Mouse (Mus musculus) left cerebral cortex, adult 2 months (tissue): ENCODE results near the gene Uhrf2. TPM values are rescaled to one million over a fixed set of nuclear protein-coding genes. Genes with fewer than 3 reads are reported as not detected.
A peak's percentile ranks its signal among the peaks of the same experiment; 100 is the strongest.

Experiments
- DNase-seq, 2 experiments: peaks; one replicate each; pipeline ENCODE4 v3.0.0; 2021 to 2022; ENCODE audit warnings: low spot score in 2 of 2, mixed read lengths in 1 of 2; ENCODE audit errors: extremely low spot score in 1 of 2
- H3K27ac ChIP-seq: fragments of 200-600 bp; 2 replicates; pipeline ENCODE4 v1.8.1; 2022
- H3K4me3 ChIP-seq: fragments of 200-600 bp; 2 replicates; pipeline ENCODE4 v1.8.1; 2022
- CTCF ChIP-seq: fragments of 200-600 bp; IDR thresholded peaks from 2 replicates; pipeline ENCODE4 v1.8.1; 2022; ENCODE audit warnings: antibody characterized with exemption, mild to moderate bottlenecking, moderate library complexity
- intact Hi-C: fragments of 180-260 bp; cut with DNase I; formaldehyde crosslinking; loops from one replicate; pipeline ENCODE4 v1.15.1; 2025
- total RNA-seq, 2 experiments: library from RNA; stranded (reverse); gene quantifications; 2 replicates each; pipeline ENCODE4 v1.2.3; 2021

Uhrf2 gene
- total RNA-seq, 2 experiments from 2014 or later, result 50.1 to 58.7 TPM

DNA sequence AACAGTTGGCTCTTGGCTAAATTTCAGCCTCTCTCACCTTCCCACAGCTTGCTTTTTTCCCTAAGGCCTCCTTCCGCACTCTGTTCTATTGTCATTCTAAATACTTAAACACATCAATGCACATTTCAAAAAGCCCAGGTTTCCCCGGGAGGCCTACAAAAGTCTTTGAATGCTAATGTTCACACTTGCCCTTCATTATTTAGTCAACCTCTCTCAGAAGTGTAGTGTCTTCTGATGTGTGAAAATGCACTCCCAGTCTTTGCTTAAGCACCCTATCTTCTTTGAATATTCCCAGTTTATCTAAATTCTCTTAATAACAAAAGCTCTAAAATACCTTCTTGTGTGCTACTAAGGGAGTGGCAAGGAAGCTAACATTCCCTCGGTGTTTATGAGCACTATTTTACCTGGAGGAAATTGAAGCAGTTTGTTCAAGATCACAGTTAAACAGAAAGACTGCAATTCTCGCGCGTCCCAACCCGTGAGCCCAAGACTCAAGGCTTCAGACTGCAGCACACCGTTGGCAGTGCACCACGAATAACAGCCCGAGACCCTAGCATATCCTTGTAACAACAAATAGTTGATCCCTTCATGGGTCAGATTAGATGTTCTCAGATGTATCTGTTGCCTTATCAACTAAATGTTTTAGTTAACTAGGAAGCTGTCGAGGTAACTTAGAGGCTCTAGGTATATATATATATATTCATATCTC, 1.2 kb upstream of the Uhrf2 start:
- peak overlapping the region; percentile 93; the same call in 1 of the 2 replicates for H3K4me3 ChIP-seq
- no peak overlapping the region; the same call in 1 of the 2 replicates for H3K27ac ChIP-seq
- intact Hi-C loops, result no loop called here
- no peak for TF ChIP-seq CTCF
- no peak for DNase-seq

DNA sequence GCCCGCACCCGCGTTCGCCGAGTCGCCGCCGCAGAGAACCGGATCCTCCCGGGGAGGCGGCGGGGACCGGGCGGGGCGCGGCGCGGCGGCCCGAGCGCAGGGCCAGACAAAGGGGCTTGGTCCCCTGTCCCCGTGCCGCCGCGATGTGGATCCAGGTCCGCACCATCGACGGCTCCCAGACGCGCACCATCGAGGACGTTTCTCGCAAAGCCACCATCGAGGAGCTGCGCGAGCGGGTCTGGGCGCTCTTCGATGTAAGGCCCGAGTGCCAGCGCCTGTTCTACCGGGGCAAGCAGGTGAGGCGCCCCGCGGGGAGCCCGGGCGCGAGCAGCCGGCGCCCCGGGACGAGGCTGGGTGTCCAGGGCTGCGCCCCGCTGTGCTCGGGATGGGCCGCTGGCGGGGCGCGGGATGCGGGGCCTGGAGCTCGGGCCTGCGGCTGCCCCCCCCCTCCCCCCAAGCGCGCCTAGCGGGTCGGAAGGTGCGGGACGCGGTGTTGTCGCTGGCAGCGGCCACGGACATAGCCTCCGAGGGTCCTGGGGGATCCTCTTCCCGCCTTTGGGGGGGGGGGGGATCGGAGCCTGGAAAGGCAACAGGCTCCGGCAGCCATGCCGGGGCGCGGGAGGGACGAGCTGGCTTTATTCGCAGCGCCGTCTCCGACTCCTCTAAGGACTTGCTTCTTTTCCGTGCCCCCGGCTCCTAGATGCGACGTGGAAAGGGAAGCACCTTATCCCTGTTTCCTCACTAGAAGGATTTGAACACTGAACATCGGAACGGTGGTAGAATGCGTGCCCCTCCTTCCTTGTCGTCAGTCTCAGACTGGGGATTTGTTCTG, 539 bp downstream of the Uhrf2 start:
- no peak for TF ChIP-seq CTCF
- DNase-seq, result peak in 1 of 2 experiments; percentile 13
- intact Hi-C loops, result loop anchor here (2.0 to 5.0 kb wide), 4 partner anchors 52 to 224 kb away; partner anchors contain the start of gene 9930021J03Rik
- Histone ChIP-seq H3K4me3 (peak overlapping the region; percentile 93), H3K27ac (peak overlapping the region; percentile 91)

DNA sequence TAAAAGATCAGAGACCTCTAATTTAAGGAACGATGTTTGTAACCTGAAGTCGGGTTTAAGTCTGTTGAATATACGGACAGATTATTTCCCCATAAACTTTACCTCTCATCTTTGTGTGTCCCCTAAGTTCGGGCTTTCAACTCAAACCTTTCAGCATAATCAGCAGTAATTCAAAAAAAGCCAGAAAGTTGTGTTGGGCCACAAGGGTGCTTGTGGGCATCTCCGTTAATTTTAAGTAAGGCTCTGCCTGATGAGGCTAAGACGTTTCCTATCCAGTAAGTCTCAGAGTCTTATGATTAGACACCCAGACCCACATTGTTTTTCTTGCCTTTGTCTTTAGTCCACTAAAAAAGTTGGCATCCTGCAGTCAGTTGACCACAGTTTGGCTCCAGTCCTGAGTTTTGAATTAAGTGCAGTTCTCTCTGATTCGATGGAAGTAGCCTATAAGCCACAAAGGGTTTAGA, 1.2 kb downstream of the Uhrf2 start:
- intact Hi-C loops, result loop anchor here (2.0 to 5.0 kb wide), 4 partner anchors 53 to 224 kb away; partner anchors contain the start of gene 9930021J03Rik
- Histone ChIP-seq H3K4me3 (peak overlapping the region; percentile 93), H3K27ac (peak overlapping the region; percentile 91; the same call in 1 of the 2 replicates)
- no peak for DNase-seq
- TF ChIP-seq CTCF, result no peak

DNA sequence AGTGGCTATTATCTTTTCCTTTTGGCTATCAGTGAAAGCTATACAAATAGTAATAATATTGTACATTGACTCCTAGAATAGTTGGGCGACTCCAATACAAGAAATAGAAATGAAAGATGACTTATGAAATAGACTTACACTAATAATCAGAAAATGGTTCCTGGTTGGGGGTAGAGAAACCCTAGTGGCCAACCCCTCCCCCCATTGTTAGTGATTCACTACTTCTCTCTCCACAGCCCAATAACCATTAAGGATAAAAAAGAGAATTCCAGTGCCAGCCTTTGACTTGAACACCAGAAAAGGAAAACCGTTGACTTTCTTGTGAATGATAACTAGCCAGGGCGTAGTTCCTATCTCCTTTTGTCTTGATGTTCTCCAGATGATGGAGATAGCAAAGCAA, 1.9 kb downstream of the Uhrf2 start:
- H3K4me3 ChIP-seq, result peak overlapping the region; percentile 93; the same call in 1 of the 2 replicates
- no peak for DNase-seq
- TF ChIP-seq CTCF, result no peak
- intact Hi-C loops, result loop anchor here (5.0 kb wide), 3 partner anchors 75 to 225 kb away; partner anchors contain the start of gene 9930021J03Rik
- H3K27ac ChIP-seq, result no peak overlapping the region

DNA sequence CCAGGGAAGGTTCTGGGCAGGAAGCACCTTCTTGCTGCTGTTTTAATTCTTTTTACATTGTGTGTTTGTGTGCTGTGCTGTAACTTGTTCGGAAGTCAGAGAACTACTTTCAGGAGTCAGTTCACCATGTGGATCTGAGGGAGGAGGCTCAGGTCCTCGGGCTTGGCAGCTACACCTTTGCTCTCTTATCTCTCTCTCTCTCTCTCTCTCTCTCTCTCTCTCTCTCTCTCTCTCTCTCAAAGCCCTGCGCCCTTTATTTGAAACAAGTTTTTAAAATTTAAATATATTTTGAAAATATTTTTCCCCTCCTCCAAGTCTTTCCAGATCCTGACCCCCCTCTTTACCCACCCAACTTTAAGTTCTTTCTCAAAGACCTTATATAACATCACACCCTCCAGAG, 5.0 kb downstream of the Uhrf2 start:
- TF ChIP-seq CTCF, result no peak
- no peak overlapping the region for H3K4me3 ChIP-seq
- no peak overlapping the region for H3K27ac ChIP-seq
- intact Hi-C loops, result no loop called here
- DNase-seq, result no peak

DNA sequence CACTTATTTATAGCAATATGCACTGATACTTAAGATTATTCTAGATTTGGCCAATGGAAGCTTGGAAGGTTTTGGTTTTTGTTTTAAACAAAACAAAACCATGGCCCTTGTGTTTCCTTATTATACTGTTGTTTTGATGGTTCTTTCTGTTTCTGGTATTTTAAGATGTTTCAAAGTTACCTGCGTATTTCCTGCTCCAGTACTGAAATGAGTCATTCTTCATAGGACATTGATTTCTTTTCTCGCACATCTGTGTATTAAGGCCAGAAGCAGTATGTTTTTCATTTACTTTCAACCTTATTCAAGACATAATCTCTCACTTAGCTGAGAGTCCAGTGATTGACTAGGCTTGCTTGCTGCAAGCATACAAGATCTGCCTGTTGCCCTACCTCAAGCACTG, 13.4 kb downstream of the Uhrf2 start:
- Histone ChIP-seq H3K4me3 (no peak overlapping the region), H3K27ac (no peak overlapping the region)
- TF ChIP-seq CTCF, result no peak
- intact Hi-C loops, result no loop called here
- DNase-seq, result no peak

DNA sequence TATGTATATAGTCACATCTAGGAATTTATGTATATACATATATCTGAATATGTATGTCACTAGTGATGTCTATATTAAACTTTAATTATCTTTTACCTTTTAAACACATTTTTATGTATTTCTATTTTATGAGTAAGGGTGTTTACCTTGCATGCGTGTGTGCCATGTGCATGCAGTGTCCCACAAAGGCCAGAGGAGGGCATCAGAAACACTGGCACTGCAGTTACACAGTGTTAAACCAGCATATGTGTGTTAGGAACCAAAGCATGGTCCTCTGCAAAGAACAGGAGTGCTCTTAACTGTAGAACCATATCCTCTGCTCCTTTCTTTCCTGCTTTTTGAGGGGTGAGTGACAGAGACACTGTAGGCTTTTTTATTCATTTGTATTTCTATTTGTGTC, 14.3 kb downstream of the Uhrf2 start:
- peak; percentile 7 for TF ChIP-seq CTCF
- H3K27ac ChIP-seq, result no peak overlapping the region
- intact Hi-C loops, result no loop called here
- DNase-seq, result no peak
- H3K4me3 ChIP-seq, result no peak overlapping the region

DNA sequence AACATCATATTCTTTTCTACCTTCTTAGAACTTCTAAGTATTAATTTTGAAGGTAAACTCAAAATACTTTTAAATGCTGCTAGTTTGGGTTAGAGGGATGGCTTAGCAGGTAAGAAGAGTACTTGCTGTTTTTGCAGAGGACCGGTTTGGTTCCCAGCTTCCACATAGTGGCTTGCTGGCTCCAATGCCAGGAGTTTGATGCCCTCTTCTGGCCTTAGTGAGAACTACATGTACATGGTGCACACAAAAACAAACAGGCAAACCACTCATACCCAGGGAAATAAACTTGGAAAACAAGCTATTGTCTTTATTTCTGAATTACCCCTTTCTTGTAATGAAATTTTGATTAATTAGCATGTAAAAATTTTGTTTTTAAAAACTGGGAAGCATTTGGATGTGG, 15.5 kb downstream of the Uhrf2 start:
- DNase-seq, result no peak
- Histone ChIP-seq H3K27ac (no peak overlapping the region), H3K4me3 (no peak overlapping the region)
- TF ChIP-seq CTCF, result peak; percentile 50
- intact Hi-C loops, result no loop called here

DNA sequence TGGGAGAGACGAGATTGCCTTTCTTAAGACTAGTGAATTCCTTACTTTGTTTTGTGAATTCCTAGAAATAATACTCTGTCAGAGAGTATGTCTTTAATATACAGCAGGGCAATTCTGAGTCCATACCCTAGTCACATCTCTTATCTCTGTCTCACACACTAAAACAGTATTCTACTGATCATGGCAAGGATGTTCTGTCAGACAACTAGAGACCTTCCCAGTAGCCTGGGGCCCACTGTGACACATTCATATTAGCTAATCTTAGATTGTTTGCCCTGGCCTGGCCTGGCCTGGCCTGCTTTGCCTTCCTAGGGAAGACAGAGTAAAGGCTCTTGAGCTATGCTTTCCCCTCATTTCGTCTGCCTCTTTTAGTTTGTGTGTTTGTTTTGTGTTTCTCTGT, 20.3 kb downstream of the Uhrf2 start:
- intact Hi-C loops, result no loop called here
- DNase-seq, result no peak
- TF ChIP-seq CTCF, result no peak
- H3K27ac ChIP-seq, result no peak overlapping the region
- no peak overlapping the region for H3K4me3 ChIP-seq

DNA sequence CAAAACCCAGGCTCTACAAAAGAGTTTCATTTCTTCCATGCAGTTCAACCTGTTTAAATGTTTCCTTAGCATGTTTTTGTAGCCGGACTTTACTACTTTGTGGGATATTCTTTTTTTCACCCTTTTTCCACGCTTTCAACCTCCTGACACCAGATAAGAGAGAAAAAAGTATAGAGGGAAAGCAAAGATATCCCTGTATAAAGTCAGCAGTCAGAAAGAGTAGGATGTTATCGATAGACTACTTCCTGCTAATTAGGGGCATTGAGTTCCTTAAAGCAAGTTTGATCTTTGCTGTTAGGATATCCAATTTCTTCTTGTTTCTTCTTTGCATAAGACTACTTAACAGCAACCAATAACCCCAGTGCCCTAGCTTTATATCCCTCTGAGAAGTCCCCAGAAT, 21.2 kb downstream of the Uhrf2 start:
- Histone ChIP-seq H3K27ac (no peak overlapping the region), H3K4me3 (no peak overlapping the region)
- no peak for DNase-seq
- intact Hi-C loops, result no loop called here
- no peak for TF ChIP-seq CTCF

DNA sequence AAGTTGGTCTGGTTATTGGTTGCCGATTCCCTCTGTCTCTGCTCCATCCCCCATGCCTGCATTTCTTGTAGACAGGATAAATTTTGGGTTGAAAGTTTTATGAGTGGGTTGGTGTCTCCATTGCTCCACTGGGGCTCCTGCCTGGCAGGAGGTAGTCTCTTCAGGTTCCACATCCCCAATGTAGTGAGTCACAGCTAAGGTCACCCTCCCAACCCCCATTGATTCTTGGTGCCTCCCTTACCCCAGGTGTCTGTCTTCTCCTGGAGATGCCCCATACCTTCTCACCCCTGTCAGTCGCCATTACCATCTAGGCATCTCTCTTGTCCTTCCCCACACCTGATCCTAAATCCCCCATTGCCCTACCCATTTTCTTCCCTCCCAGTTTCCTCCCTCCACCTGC, 23.9 kb downstream of the Uhrf2 start:
- TF ChIP-seq CTCF, result no peak
- Histone ChIP-seq H3K27ac (no peak overlapping the region), H3K4me3 (no peak overlapping the region)
- DNase-seq, result no peak
- intact Hi-C loops, result no loop called here

DNA sequence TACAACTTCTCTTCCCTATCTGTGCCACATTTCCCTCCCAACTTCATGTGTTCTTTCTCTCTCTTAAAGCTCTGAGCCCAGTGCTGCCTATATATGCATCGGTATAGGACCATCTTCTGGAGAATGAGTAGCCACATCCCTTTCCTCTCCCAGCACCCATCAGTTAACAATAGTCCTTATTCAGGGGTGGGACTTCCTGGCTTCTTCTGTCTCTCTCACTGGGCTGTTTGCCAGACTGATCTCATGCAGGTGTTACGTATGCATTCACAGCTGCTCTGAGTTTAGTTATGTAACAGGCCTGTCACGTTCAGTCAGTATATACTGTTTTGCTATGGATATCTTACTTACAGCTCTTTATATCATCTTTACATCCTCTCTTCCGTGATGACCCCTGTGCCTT, 35.5 kb downstream of the Uhrf2 start:
- DNase-seq, result peak in 1 of 2 experiments; percentile 18
- Histone ChIP-seq H3K27ac (no peak overlapping the region), H3K4me3 (no peak overlapping the region)
- TF ChIP-seq CTCF, result no peak
- intact Hi-C loops, result no loop called here
